Mouse (Mus musculus) gastrocnemius, postnatal 14 days (tissue): ENCODE results near the gene Cdkn1a. TPM values are rescaled to one million over a fixed set of nuclear protein-coding genes. Genes with fewer than 3 reads are reported as not detected.
A peak's percentile ranks its signal among the peaks of the same experiment; 100 is the strongest.
"Not testable (repeated sequence)": the region's sequence is repeated elsewhere in the genome, so short reads cannot be mapped to it uniquely, and the experiment has no call there.

ENCODE experiments used
- DNase-seq: peaks from one replicate; pipeline ENCODE4 v3.0.0; 2021; ENCODE audit warnings: mixed read lengths
- intact Hi-C: fragments of 180-260 bp; cut with DNase I; formaldehyde crosslinking; loops from one replicate; pipeline ENCODE4 v1.15.1; 2025; ENCODE audit warnings: low total_unique reads
- total RNA-seq, 2 experiments: library from RNA; stranded (reverse); gene quantifications; 2 replicates each; pipeline ENCODE4 v1.2.3; 2021

Cdkn1a gene
- total RNA-seq, 2 experiments from 2014 or later: 24.1 to 70.7 TPM

- intact Hi-C loops: no loop called here
These were observed 34.1 kb upstream of the Cdkn1a start for GRCm38 (mm10) chr17:29056699-29057151.

GRCm38 (mm10) chr17:29057361-29057890 lies 33.4 kb upstream of the Cdkn1a start:
- intact Hi-C loops: no loop called here
- no peak for DNase-seq

More at GRCm38 (mm10) chr17:29056699-29057151, 34.1 kb upstream of the Cdkn1a start:
- DNase-seq: peak; percentile 45

- intact Hi-C loops: no loop called here
- peak; percentile 78 for DNase-seq
These were observed 32.8 kb upstream of the Cdkn1a start for GRCm38 (mm10) chr17:29057961-29058360.

- DNase-seq: no peak
- intact Hi-C loops: no loop called here
These were observed 32.3 kb upstream of the Cdkn1a start for GRCm38 (mm10) chr17:29058487-29058886.

- intact Hi-C loops: no loop called here
- DNase-seq: no peak
These were observed 31.2 kb upstream of the Cdkn1a start for GRCm38 (mm10) chr17:29059581-29059980.

- DNase-seq: no peak
- intact Hi-C loops: no loop called here
These were observed 29.8 kb upstream of the Cdkn1a start for GRCm38 (mm10) chr17:29060946-29061345.

GRCm38 (mm10) chr17:29062119-29063035 lies 28.4 kb upstream of the Cdkn1a start:
- intact Hi-C loops: no loop called here
- peak; percentile 65 for DNase-seq

GRCm38 (mm10) chr17:29063121-29063987 lies 27.4 kb upstream of the Cdkn1a start:
- DNase-seq: no peak
- intact Hi-C loops: no loop called here

GRCm38 (mm10) chr17:29063988-29064285 lies 26.8 kb upstream of the Cdkn1a start:
- intact Hi-C loops: no loop called here
- no peak for DNase-seq

- intact Hi-C loops: no loop called here
- no peak for DNase-seq
These were observed 25.4 kb upstream of the Cdkn1a start for GRCm38 (mm10) chr17:29065245-29065940.

- no peak for DNase-seq
- intact Hi-C loops: no loop called here
These were observed 24.8 kb upstream of the Cdkn1a start for GRCm38 (mm10) chr17:29065971-29066370.

- intact Hi-C loops: not testable (repeated sequence)
These were observed 23.4 kb upstream of the Cdkn1a start for GRCm38 (mm10) chr17:29067416-29067815.

GRCm38 (mm10) chr17:29067847-29068246 lies 22.9 kb upstream of the Cdkn1a start:
- intact Hi-C loops: no loop called here
- no peak for DNase-seq

More at GRCm38 (mm10) chr17:29067416-29067815, 23.4 kb upstream of the Cdkn1a start:
- DNase-seq: not testable (repeated sequence)

- DNase-seq: no peak
- intact Hi-C loops: no loop called here
These were observed 21.7 kb upstream of the Cdkn1a start for GRCm38 (mm10) chr17:29069063-29069462.

GRCm38 (mm10) chr17:29071820-29072219 lies 19.0 kb upstream of the Cdkn1a start:
- DNase-seq: no peak
- intact Hi-C loops: no loop called here

- intact Hi-C loops: no loop called here
- DNase-seq: no peak
These were observed 18.0 kb upstream of the Cdkn1a start for GRCm38 (mm10) chr17:29072701-29073307.

- intact Hi-C loops: no loop called here
- DNase-seq: no peak
These were observed 17.5 kb upstream of the Cdkn1a start for GRCm38 (mm10) chr17:29073313-29073712.

- intact Hi-C loops: no loop called here
- DNase-seq: no peak
These were observed 16.7 kb upstream of the Cdkn1a start for GRCm38 (mm10) chr17:29074085-29074484.

GRCm38 (mm10) chr17:29076235-29076634 lies 14.5 kb upstream of the Cdkn1a start:
- intact Hi-C loops: no loop called here
- DNase-seq: no peak
